Mouse (Mus musculus): ENCODE measurements around the gene Akr1a1. TPM values are rescaled to one million over a fixed set of nuclear protein-coding genes. Genes with fewer than 3 reads are reported as not detected.

Gene Akr1a1
- total RNA-seq, 1 experiment, result 262 TPM

GRCm38 (mm10) chr4:116650365-116650764 lies 1.1 kb downstream of the Akr1a1 start:
- TF ChIP-seq HCFC1 (IDR thresholded peaks at IDR 0.05; ENCODE audit: borderline replicate concordance, insufficient read depth, low read length) (no peak), CHD2 (IDR thresholded peaks at IDR 0.05; ENCODE audit: low read depth, low read length) (no peak), ZC3H11A (IDR thresholded peaks at IDR 0.05; ENCODE audit: borderline replicate concordance, low read depth, low read length) (no peak), MAFK (IDR thresholded peaks at IDR 0.05; ENCODE audit: insufficient read depth, low read depth, low read length) (no peak), ZNF384 (IDR thresholded peaks at IDR 0.05; ENCODE audit: low read depth, low read length) (no peak)
- no peak overlapping the region for H3K27ac ChIP-seq (ENCODE audit: insufficient read depth, low read depth, low read length, poor library complexity, severe bottlenecking)
- H3K9me3 ChIP-seq (ENCODE audit: control insufficient read depth, insufficient read depth, low read depth, low read length), result no peaks in the 10 kb centered on the region

GRCm38 (mm10) chr4:116649411-116649810 lies 2.1 kb downstream of the Akr1a1 start:
- no peaks in the 10 kb centered on the region; a peak in 2 of 4 replicates for H3K4me1 ChIP-seq (ENCODE audit: control insufficient read depth in 2 of 2, insufficient read depth in 2 of 2, low read length in 2 of 2, poor library complexity in 1 of 2)
- TF ChIP-seq CHD2 (IDR thresholded peaks at IDR 0.05; ENCODE audit: low read depth, low read length) (no peak), MAFK (IDR thresholded peaks at IDR 0.05; ENCODE audit: insufficient read depth, low read depth, low read length) (peak; percentile 34; the same call in 1 of the 2 replicates)
- no peaks in the 10 kb centered on the region for H3K9me3 ChIP-seq (ENCODE audit: control insufficient read depth, insufficient read depth, low read depth, low read length)
- peak overlapping the region; percentile 36; the same call in 1 of the 2 replicates for H3K9ac ChIP-seq (ENCODE audit: insufficient read depth, low read depth, low read length, poor library complexity, severe bottlenecking)
- DNase-seq (ENCODE audit: low read depth, low spot score), result no peak
- peaks cover 5% of the 10 kb centered on the region for H3K36me3 ChIP-seq (ENCODE audit: control insufficient read depth, insufficient read depth, low read length, poor library complexity, severe bottlenecking)
- in situ Hi-C loops (cut with MboI; ENCODE audit: low sequenced_read_pairs in 2 of 2, unreplicated experiment in 2 of 2), result no loop called here
- no peak overlapping the region for H3K27ac ChIP-seq (ENCODE audit: insufficient read depth, low read depth, low read length, poor library complexity, severe bottlenecking)
- H3K4me3 ChIP-seq (ENCODE audit: insufficient read depth in 1 of 2, low read depth in 1 of 2, low read length in 2 of 2, poor library complexity in 1 of 2, severe bottlenecking in 1 of 2), result peak overlapping the region in 1 of 2 experiments; percentile 89; a peak in 3 of 4 replicates

More at GRCm38 (mm10) chr4:116650365-116650764, 1.1 kb downstream of the Akr1a1 start:
- no peak for DNase-seq (ENCODE audit: low read depth, low spot score)
- Histone ChIP-seq H3K9ac (ENCODE audit: insufficient read depth, low read depth, low read length, poor library complexity, severe bottlenecking) (peak overlapping the region; percentile 83), H3K4me3 (ENCODE audit: insufficient read depth in 1 of 2, low read depth in 1 of 2, low read length in 2 of 2, poor library complexity in 1 of 2, severe bottlenecking in 1 of 2) (peak overlapping the region; percentile 89 to 100), H3K36me3 (ENCODE audit: control insufficient read depth, insufficient read depth, low read length, poor library complexity, severe bottlenecking) (peaks cover 4% of the 10 kb centered on the region), H3K4me1 (ENCODE audit: control insufficient read depth in 2 of 2, insufficient read depth in 2 of 2, low read length in 2 of 2, poor library complexity in 1 of 2) (peaks cover 3% of the 10 kb centered on the region in 2 experiments)
- in situ Hi-C loops (cut with MboI; ENCODE audit: low sequenced_read_pairs in 2 of 2, unreplicated experiment in 2 of 2), result no loop called here

- H3K36me3 ChIP-seq (ENCODE audit: control insufficient read depth, insufficient read depth, low read length, poor library complexity, severe bottlenecking), result peaks cover 15% of the 10 kb centered on the region
Observed at GRCm38 (mm10) chr4:116645624-116646023, 5.9 kb downstream of the Akr1a1 start.

GRCm38 (mm10) chr4:116644326-116644725 lies 7.2 kb downstream of the Akr1a1 start:
- Histone ChIP-seq H3K9ac (ENCODE audit: insufficient read depth, low read depth, low read length, poor library complexity, severe bottlenecking) (no peak overlapping the region), H3K4me3 (ENCODE audit: insufficient read depth in 1 of 2, low read depth in 1 of 2, low read length in 2 of 2, poor library complexity in 1 of 2, severe bottlenecking in 1 of 2) (no peak overlapping the region), H3K27ac (ENCODE audit: insufficient read depth, low read depth, low read length, poor library complexity, severe bottlenecking) (no peak overlapping the region), H3K4me1 (ENCODE audit: control insufficient read depth in 2 of 2, insufficient read depth in 2 of 2, low read length in 2 of 2, poor library complexity in 1 of 2) (no peaks in the 10 kb centered on the region; a peak in 3 of 4 replicates), H3K9me3 (ENCODE audit: control insufficient read depth, insufficient read depth, low read depth, low read length) (no peaks in the 10 kb centered on the region), H3K36me3 (ENCODE audit: control insufficient read depth, insufficient read depth, low read length, poor library complexity, severe bottlenecking) (peaks cover 24% of the 10 kb centered on the region)
- TF ChIP-seq ZNF384 (IDR thresholded peaks at IDR 0.05; ENCODE audit: low read depth, low read length) (no peak), CHD2 (IDR thresholded peaks at IDR 0.05; ENCODE audit: low read depth, low read length) (no peak)
- in situ Hi-C loops (cut with MboI; ENCODE audit: low sequenced_read_pairs in 2 of 2, unreplicated experiment in 2 of 2), result no loop called here
- no peak for DNase-seq (ENCODE audit: low read depth, low spot score)

More at GRCm38 (mm10) chr4:116645624-116646023, 5.9 kb downstream of the Akr1a1 start:
- H3K9me3 ChIP-seq (ENCODE audit: control insufficient read depth, insufficient read depth, low read depth, low read length), result no peaks in the 10 kb centered on the region
- in situ Hi-C loops (cut with MboI; ENCODE audit: low sequenced_read_pairs in 2 of 2, unreplicated experiment in 2 of 2), result no loop called here
- no peak for DNase-seq (ENCODE audit: low read depth, low spot score)
- no peak for TF ChIP-seq HCFC1 (IDR thresholded peaks at IDR 0.05; ENCODE audit: borderline replicate concordance, insufficient read depth, low read length)
- no peak for TF ChIP-seq MAFK (IDR thresholded peaks at IDR 0.05; ENCODE audit: insufficient read depth, low read depth, low read length)
- no peak for TF ChIP-seq CHD2 (IDR thresholded peaks at IDR 0.05; ENCODE audit: low read depth, low read length)
- TF ChIP-seq ZNF384 (IDR thresholded peaks at IDR 0.05; ENCODE audit: low read depth, low read length), result no peak
- TF ChIP-seq ZC3H11A (IDR thresholded peaks at IDR 0.05; ENCODE audit: borderline replicate concordance, low read depth, low read length), result no peak
- no peak overlapping the region; the same call in 1 of the 2 replicates for H3K9ac ChIP-seq (ENCODE audit: insufficient read depth, low read depth, low read length, poor library complexity, severe bottlenecking)
- no peak overlapping the region for H3K4me3 ChIP-seq (ENCODE audit: insufficient read depth in 1 of 2, low read depth in 1 of 2, low read length in 2 of 2, poor library complexity in 1 of 2, severe bottlenecking in 1 of 2)
- H3K27ac ChIP-seq (ENCODE audit: insufficient read depth, low read depth, low read length, poor library complexity, severe bottlenecking), result no peak overlapping the region
- no peaks in the 10 kb centered on the region; a peak in 3 of 4 replicates for H3K4me1 ChIP-seq (ENCODE audit: control insufficient read depth in 2 of 2, insufficient read depth in 2 of 2, low read length in 2 of 2, poor library complexity in 1 of 2)

GRCm38 (mm10) chr4:116642071-116642470 lies 9.4 kb downstream of the Akr1a1 start:
- Histone ChIP-seq H3K27ac (ENCODE audit: insufficient read depth, low read depth, low read length, poor library complexity, severe bottlenecking) (no peak overlapping the region), H3K4me1 (ENCODE audit: control insufficient read depth in 2 of 2, insufficient read depth in 2 of 2, low read length in 2 of 2, poor library complexity in 1 of 2) (no peaks in the 10 kb centered on the region; a peak in 2 of 4 replicates), H3K36me3 (ENCODE audit: control insufficient read depth, insufficient read depth, low read length, poor library complexity, severe bottlenecking) (peaks cover 38% of the 10 kb centered on the region), H3K9me3 (ENCODE audit: control insufficient read depth, insufficient read depth, low read depth, low read length) (no peaks in the 10 kb centered on the region), H3K4me3 (ENCODE audit: insufficient read depth in 1 of 2, low read depth in 1 of 2, low read length in 2 of 2, poor library complexity in 1 of 2, severe bottlenecking in 1 of 2) (no peak overlapping the region), H3K9ac (ENCODE audit: insufficient read depth, low read depth, low read length, poor library complexity, severe bottlenecking) (no peak overlapping the region)
- TF ChIP-seq MAFK (IDR thresholded peaks at IDR 0.05; ENCODE audit: insufficient read depth, low read depth, low read length), result no peak
- no peak for TF ChIP-seq ZNF384 (IDR thresholded peaks at IDR 0.05; ENCODE audit: low read depth, low read length)
- no peak for TF ChIP-seq CHD2 (IDR thresholded peaks at IDR 0.05; ENCODE audit: low read depth, low read length)
- no peak for TF ChIP-seq ZC3H11A (IDR thresholded peaks at IDR 0.05; ENCODE audit: borderline replicate concordance, low read depth, low read length)
- no peak for TF ChIP-seq HCFC1 (IDR thresholded peaks at IDR 0.05; ENCODE audit: borderline replicate concordance, insufficient read depth, low read length)
- DNase-seq (ENCODE audit: low read depth, low spot score), result no peak
- in situ Hi-C loops (cut with MboI; ENCODE audit: low sequenced_read_pairs in 2 of 2, unreplicated experiment in 2 of 2), result no loop called here

All from ES-E14 (cell line).